Mouse (Mus musculus) cortical plate, adult 2 months (tissue): ENCODE measurements around the gene Slc31a2.

Experiments
- CTCF ChIP-seq: fragments of 200-500 bp; IDR thresholded peaks from 2 replicates; pipeline ENCODE4 v1.5.1; 2011; ENCODE audit warnings: mild to moderate bottlenecking, control low read depth, low read length; ENCODE audit not compliant: insufficient read depth; ENCODE audit errors: extremely low read depth
- POLR2A ChIP-seq: fragments of 200-500 bp; IDR thresholded peaks from 2 replicates; pipeline ENCODE4 v1.6.1; 2011; ENCODE audit warnings: mild to moderate bottlenecking, low read length, control low read depth; ENCODE audit not compliant: insufficient read depth; ENCODE audit errors: extremely low read depth

DNA sequence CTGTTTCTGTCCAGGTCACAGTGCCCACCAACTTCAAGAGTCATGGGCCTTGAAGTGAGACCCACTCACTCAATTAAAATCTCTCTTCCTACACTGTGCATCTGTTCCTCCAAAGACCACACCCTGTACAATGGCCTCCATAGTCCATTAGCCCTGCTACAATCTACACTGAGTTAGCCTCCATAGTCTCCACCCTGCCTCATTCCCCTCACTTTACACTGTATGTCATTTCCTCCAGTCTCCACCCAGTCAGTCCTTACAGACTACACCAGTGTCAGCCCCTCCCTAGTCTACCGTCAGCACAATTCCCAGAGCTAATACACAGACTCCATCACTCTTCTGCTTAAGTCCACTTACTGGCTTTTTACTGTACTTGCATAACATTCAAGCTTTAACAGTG lies 40.9 kb downstream of the Slc31a2 start:
- TF ChIP-seq POLR2A (no peak), CTCF (no peak)
